Mouse (Mus musculus): ENCODE results near the gene Slco2a1. TPM values are rescaled to one million over a fixed set of nuclear protein-coding genes. Genes with fewer than 3 reads are reported as not detected.

Slco2a1 gene
- polyA plus RNA-seq (2012; ENCODE audit: insufficient read depth, insufficient read length, low replicate concordance, missing spikeins) = not detected in 2 replicates

DNA sequence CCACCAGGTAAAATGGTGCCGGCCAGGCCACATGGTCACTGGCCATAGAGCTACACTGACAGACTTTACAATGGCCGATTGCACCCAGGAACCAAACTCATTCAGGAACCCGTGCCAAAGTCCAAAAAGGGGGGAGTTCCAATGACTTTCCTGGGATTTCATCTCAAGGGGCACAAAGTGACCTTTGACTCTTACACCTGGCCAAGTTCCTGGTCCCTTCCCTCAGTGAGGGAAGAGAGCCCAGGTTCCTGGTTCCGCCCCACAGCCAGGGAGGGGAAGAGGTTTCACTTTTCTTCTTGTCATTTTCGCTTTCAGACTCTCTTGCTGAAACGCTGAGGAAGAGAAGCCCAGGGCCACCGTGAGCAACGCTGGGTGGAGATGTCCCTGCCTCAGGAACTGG, at the start of gene Slco2a1:
Slco2a1 (plus strand) TSS at position 251 of the 400 bp plus-strand sequence.
- Histone ChIP-seq H3K27ac (ENCODE audit: insufficient read depth, low read depth, low read length) (no peak within 1 kb of the TSS), H3K4me1 (ENCODE audit: control insufficient read depth, insufficient read depth, low read length) (no peaks in the 10 kb centered on the region), H3K4me3 (ENCODE audit: insufficient read depth, low read depth, low read length) (no peak within 1 kb of the TSS)
- TF ChIP-seq CTCF (IDR thresholded peaks at IDR 0.05; ENCODE audit: insufficient read depth, low read depth, low read length) = no peak
- no peak for TF ChIP-seq POLR2A (IDR thresholded peaks at IDR 0.05; ENCODE audit: insufficient read depth, low read depth, low read length)
- 89% methylated on average over 8 of the region's 8 CpGs for WGBS

DNA sequence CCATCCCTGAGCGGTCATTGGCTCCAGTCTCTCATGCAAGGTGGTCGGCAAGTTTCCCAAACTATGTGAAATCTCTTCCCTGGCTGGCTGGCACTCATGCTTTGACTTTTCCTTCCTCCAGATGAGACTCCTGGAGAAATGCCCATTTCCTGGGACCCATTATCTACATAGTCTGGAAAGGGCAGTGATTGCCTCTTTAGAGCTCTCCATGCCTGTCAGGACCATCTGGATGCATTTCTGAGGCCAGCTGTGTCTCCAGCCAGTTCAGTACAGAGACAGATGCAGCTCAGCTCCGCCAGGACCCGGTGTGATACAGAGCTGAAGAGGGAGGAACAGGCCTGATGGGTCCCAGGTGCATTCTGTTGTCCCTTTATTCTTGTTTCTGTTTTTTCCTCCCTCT, 46.3 kb upstream of the Slco2a1 start:
- Histone ChIP-seq H3K4me1 (ENCODE audit: control insufficient read depth, insufficient read depth, low read length) (no peaks in the 10 kb centered on the region), H3K27ac (ENCODE audit: insufficient read depth, low read depth, low read length) (no peak overlapping the region), H3K4me3 (ENCODE audit: insufficient read depth, low read depth, low read length) (no peak overlapping the region)
- TF ChIP-seq POLR2A (IDR thresholded peaks at IDR 0.05; ENCODE audit: insufficient read depth, low read depth, low read length) (no peak), CTCF (IDR thresholded peaks at IDR 0.05; ENCODE audit: insufficient read depth, low read depth, low read length) (no peak)
- WGBS = 79% methylated on average over 4 of the region's 4 CpGs

DNA sequence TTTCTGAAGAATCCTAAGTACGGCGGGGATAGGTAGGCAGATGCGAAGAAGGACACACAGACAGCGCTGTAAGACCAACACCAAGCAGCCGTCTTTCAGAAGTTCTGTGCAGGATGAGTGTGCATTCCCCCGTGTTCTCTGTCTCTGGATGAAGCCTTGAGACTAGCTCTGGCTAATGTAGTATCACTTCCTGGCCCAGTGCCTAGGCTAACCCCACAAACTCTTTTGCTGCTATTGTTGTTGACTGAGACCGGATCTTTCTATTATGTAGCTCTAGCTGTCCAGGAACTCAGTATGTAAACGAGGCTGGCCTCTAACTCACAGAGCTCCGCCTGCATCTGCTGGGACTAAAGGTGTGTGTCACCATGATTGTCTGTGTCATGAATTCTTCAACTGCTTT, 43.6 kb upstream of the Slco2a1 start:
- no peak overlapping the region for H3K4me3 ChIP-seq (ENCODE audit: insufficient read depth, low read depth, low read length)
- no peak overlapping the region for H3K27ac ChIP-seq (ENCODE audit: insufficient read depth, low read depth, low read length)
- TF ChIP-seq CTCF (IDR thresholded peaks at IDR 0.05; ENCODE audit: insufficient read depth, low read depth, low read length) = no peak
- TF ChIP-seq POLR2A (IDR thresholded peaks at IDR 0.05; ENCODE audit: insufficient read depth, low read depth, low read length) = no peak
- no peaks in the 10 kb centered on the region for H3K4me1 ChIP-seq (ENCODE audit: control insufficient read depth, insufficient read depth, low read length)
- WGBS = 90% methylated on average over 9 of the region's 9 CpGs

- Histone ChIP-seq H3K4me1 (ENCODE audit: control insufficient read depth, insufficient read depth, low read length) (no peaks in the 10 kb centered on the region), H3K4me3 (ENCODE audit: insufficient read depth, low read depth, low read length) (no peak overlapping the region), H3K27ac (ENCODE audit: insufficient read depth, low read depth, low read length) (no peak overlapping the region)
- 89% methylated on average over 12 of the region's 12 CpGs for WGBS
- TF ChIP-seq CTCF (IDR thresholded peaks at IDR 0.05; ENCODE audit: insufficient read depth, low read depth, low read length) (no peak), POLR2A (IDR thresholded peaks at IDR 0.05; ENCODE audit: insufficient read depth, low read depth, low read length) (no peak)
Measured at GRCm38 (mm10) chr9:102946469-102947015, 42.0 kb upstream of the Slco2a1 start.

- 77% methylated on average over 5 of the region's 5 CpGs for WGBS
- no peak for TF ChIP-seq POLR2A (IDR thresholded peaks at IDR 0.05; ENCODE audit: insufficient read depth, low read depth, low read length)
- no peak for TF ChIP-seq CTCF (IDR thresholded peaks at IDR 0.05; ENCODE audit: insufficient read depth, low read depth, low read length)
- no peak overlapping the region for H3K4me3 ChIP-seq (ENCODE audit: insufficient read depth, low read depth, low read length)
- no peaks in the 10 kb centered on the region for H3K4me1 ChIP-seq (ENCODE audit: control insufficient read depth, insufficient read depth, low read length)
- no peak overlapping the region for H3K27ac ChIP-seq (ENCODE audit: insufficient read depth, low read depth, low read length)
Measured at GRCm38 (mm10) chr9:102948706-102949105, 39.8 kb upstream of the Slco2a1 start.

DNA sequence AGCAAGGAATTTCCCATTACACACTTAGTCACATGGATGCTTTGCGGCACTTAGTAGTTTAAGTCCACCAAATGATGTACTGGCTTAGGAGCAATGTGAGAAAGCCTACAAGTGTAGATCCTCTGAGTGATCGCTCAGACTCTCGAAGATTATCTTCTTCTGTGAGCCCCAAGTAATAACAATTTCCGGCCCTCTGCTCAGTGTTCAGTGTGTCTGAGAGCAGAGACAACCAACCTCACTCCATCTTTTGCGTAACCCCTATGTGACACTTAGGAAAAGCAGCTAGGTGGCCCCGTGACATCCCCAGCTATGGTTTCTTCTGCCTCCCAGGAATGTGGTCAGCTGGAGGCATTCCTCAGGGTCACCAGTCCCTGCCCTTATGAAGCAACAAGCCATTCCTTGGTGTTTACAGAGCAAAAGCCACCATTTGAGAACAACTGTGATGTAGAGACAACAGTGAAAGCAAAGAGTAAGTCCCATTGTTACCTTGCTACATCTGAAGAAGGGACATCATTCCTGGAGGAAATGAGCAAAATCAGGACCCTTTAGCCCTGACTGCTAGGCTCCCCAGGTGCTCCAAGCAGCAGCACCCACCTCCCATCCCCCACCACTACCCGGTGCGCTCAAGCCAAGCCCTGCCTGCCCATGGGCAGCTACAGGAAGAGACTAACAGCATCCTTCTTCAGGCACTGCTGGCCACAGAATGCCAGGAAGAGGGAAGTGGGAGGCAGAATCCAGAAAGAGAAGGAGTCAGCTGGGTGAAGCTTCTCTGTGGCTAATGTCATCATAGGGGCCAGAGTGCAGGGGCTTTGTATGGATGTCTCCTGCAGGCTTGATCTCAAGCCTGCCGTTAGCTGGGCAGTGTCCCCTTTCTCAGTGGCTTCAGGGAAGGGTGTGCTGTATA, 37.2 kb upstream of the Slco2a1 start:
- TF ChIP-seq CTCF (IDR thresholded peaks at IDR 0.05; ENCODE audit: insufficient read depth, low read depth, low read length) (no peak), POLR2A (IDR thresholded peaks at IDR 0.05; ENCODE audit: insufficient read depth, low read depth, low read length) (no peak)
- WGBS = 94% methylated on average over 9 of the region's 9 CpGs
- Histone ChIP-seq H3K4me3 (ENCODE audit: insufficient read depth, low read depth, low read length) (no peak overlapping the region), H3K27ac (ENCODE audit: insufficient read depth, low read depth, low read length) (no peak overlapping the region), H3K4me1 (ENCODE audit: control insufficient read depth, insufficient read depth, low read length) (no peaks in the 10 kb centered on the region)

DNA sequence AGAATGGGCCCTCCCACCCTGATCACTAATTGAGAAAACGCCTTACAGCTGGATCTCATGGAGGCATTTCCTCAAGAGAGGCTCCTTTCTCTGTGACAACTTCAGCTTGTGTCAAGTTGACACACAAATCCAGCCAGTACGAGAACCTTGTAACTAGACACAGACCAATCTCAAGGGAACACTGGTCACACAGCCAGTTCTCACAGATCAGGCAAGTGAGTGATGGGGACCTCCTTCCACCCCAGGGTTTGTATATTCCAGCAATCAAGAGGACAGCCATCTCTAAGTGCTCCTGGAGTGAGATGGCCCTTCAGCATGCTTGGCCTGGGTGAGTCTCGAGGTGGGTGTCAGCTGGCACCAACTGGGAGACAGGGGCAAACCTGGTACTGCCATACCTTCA, 32.6 kb upstream of the Slco2a1 start:
- no peak overlapping the region for H3K27ac ChIP-seq (ENCODE audit: insufficient read depth, low read depth, low read length)
- H3K4me3 ChIP-seq (ENCODE audit: insufficient read depth, low read depth, low read length) = no peak overlapping the region
- H3K4me1 ChIP-seq (ENCODE audit: control insufficient read depth, insufficient read depth, low read length) = no peaks in the 10 kb centered on the region
- 83% methylated on average over 3 of the region's 3 CpGs for WGBS
- TF ChIP-seq POLR2A (IDR thresholded peaks at IDR 0.05; ENCODE audit: insufficient read depth, low read depth, low read length) (no peak), CTCF (IDR thresholded peaks at IDR 0.05; ENCODE audit: insufficient read depth, low read depth, low read length) (no peak)

- H3K27ac ChIP-seq (ENCODE audit: insufficient read depth, low read depth, low read length) = no peak overlapping the region
- 88% methylated on average over 6 of the region's 6 CpGs for WGBS
- H3K4me1 ChIP-seq (ENCODE audit: control insufficient read depth, insufficient read depth, low read length) = no peaks in the 10 kb centered on the region
- H3K4me3 ChIP-seq (ENCODE audit: insufficient read depth, low read depth, low read length) = no peak overlapping the region
- TF ChIP-seq POLR2A (IDR thresholded peaks at IDR 0.05; ENCODE audit: insufficient read depth, low read depth, low read length) (no peak), CTCF (IDR thresholded peaks at IDR 0.05; ENCODE audit: insufficient read depth, low read depth, low read length) (no peak)
Measured at GRCm38 (mm10) chr9:102958703-102959102, 29.8 kb upstream of the Slco2a1 start.
